Mouse (Mus musculus) midbrain, embryonic 13.5 days (tissue): ENCODE data around the gene Lgr4. TPM values are rescaled to one million over a fixed set of nuclear protein-coding genes. Genes with fewer than 3 reads are reported as not detected.
"Not testable (repeated sequence)": the region's sequence is repeated elsewhere in the genome, so short reads cannot be mapped to it uniquely, and the experiment has no call there.

Experiments
- ATAC-seq: fragments of 200-750 bp; cut with Nextera tagmentation; 2 replicates; pipeline ENCODE4 v1.8.0; 2017; ENCODE audit warnings: mild to moderate bottlenecking, moderate TSS enrichment, moderate library complexity
- H3K27ac ChIP-seq: fragments of 300-500 bp; sonication (generic); 2 replicates; pipeline ENCODE4 v1.5.1; 2015; ENCODE audit warnings: inconsistent platforms, mild to moderate bottlenecking, moderate library complexity
- H3K27me3 ChIP-seq: fragments of 300-500 bp; sonication (generic); 2 replicates; pipeline ENCODE4 v1.6.1; 2015; ENCODE audit warnings: mild to moderate bottlenecking, inconsistent platforms
- H3K36me3 ChIP-seq: fragments of 300-500 bp; sonication (generic); 2 replicates; pipeline ENCODE4 v1.6.1; 2015; ENCODE audit warnings: mild to moderate bottlenecking, inconsistent platforms
- H3K4me1 ChIP-seq: fragments of 300-500 bp; sonication (generic); replicated peaks from 2 replicates; pipeline ENCODE4 v1.6.1; 2015; ENCODE audit warnings: inconsistent platforms
- H3K4me2 ChIP-seq: fragments of 300-500 bp; sonication (generic); replicated peaks from 2 replicates; pipeline ENCODE4 v1.6.1; 2015; ENCODE audit warnings: moderate library complexity, mild to moderate bottlenecking, inconsistent platforms
- H3K4me3 ChIP-seq: fragments of 300-500 bp; sonication (generic); replicated peaks from 2 replicates; pipeline ENCODE4 v1.5.1; 2015; ENCODE audit warnings: mild to moderate bottlenecking, inconsistent platforms
- H3K9ac ChIP-seq: fragments of 300-500 bp; sonication (generic); replicated peaks from 2 replicates; pipeline ENCODE4 v1.6.1; 2015; ENCODE audit warnings: mild to moderate bottlenecking, inconsistent platforms
- H3K9me3 ChIP-seq: fragments of 300-500 bp; sonication (generic); 2 replicates; pipeline ENCODE4 v1.6.1; 2016; ENCODE audit warnings: mild to moderate bottlenecking, inconsistent platforms
- WGBS: fragments of 180-500 bp; shearing (Covaris S2); methylation state at CpG from one replicate; pipeline ENCODE4 v1.1.7; 2015; 5-methylcytosine and 5-hydroxymethylcytosine counted together
- polyA plus RNA-seq: library from polyadenylated mRNA; unstranded; fragments of >200 nt; fragmentation: Nextera tagmentation; extraction: Ambion mirVana; gene quantifications from 2 replicates; pipeline ENCODE4 v1.2.1, GENCODE M21; 2015

Lgr4 gene
- polyA plus RNA-seq: 7.9 and 8.3 TPM in 2 replicates

GRCm38 (mm10) chr2:109917496-109918413 is at the start of gene Lgr4:
Lgr4 (plus strand) TSS chr2:109917647.
- H3K9me3 ChIP-seq: no peaks in the 10 kb centered on the region
- under 1% methylated on average over 75 of the region's 111 CpGs for WGBS

GRCm38 (mm10) chr2:109879429-109879828 is 38.0 kb upstream of the Lgr4 start:
- not testable (repeated sequence) for H3K9ac ChIP-seq, ATAC-seq, H3K27ac ChIP-seq, H3K4me2 ChIP-seq, H3K9me3 ChIP-seq, H3K27me3 ChIP-seq, H3K4me3 ChIP-seq, H3K4me1 ChIP-seq, H3K36me3 ChIP-seq
- WGBS: 83% methylated on average over 4 of the region's 4 CpGs

More at GRCm38 (mm10) chr2:109917496-109918413, at the start of gene Lgr4:
- Histone ChIP-seq H3K27ac (peak within 1 kb of the TSS; percentile 96), H3K27me3 (no peaks in the 10 kb centered on the region), H3K9ac (peak within 1 kb of the TSS; percentile 92), H3K4me3 (peak within 1 kb of the TSS; percentile 86), H3K4me2 (peak within 1 kb of the TSS; percentile 88), H3K4me1 (peaks cover 39% of the 10 kb centered on the region), H3K36me3 (no peaks in the 10 kb centered on the region)
- peak; percentile 98 for ATAC-seq

GRCm38 (mm10) chr2:109881111-109881510 is 36.3 kb upstream of the Lgr4 start:
- 66% methylated on average over 2 of the region's 2 CpGs for WGBS
- no peaks in the 10 kb centered on the region for H3K4me1 ChIP-seq
- H3K36me3 ChIP-seq: no peaks in the 10 kb centered on the region
- no peak overlapping the region for H3K9ac ChIP-seq
- no peak for ATAC-seq
- H3K27ac ChIP-seq: no peak overlapping the region
- H3K9me3 ChIP-seq: no peaks in the 10 kb centered on the region
- H3K4me2 ChIP-seq: no peak overlapping the region
- H3K27me3 ChIP-seq: no peaks in the 10 kb centered on the region
- H3K4me3 ChIP-seq: no peak overlapping the region

- H3K9ac ChIP-seq: no peak overlapping the region
- no peaks in the 10 kb centered on the region for H3K27me3 ChIP-seq
- H3K36me3 ChIP-seq: no peaks in the 10 kb centered on the region
- WGBS: 61% methylated on average over 1 of the region's 1 CpGs
- no peak overlapping the region for H3K4me3 ChIP-seq
- no peaks in the 10 kb centered on the region for H3K9me3 ChIP-seq
- H3K4me1 ChIP-seq: no peaks in the 10 kb centered on the region
- no peak for ATAC-seq
- H3K27ac ChIP-seq: no peak overlapping the region
- H3K4me2 ChIP-seq: no peak overlapping the region
These were observed 35.8 kb upstream of the Lgr4 start for GRCm38 (mm10) chr2:109881625-109882024.

GRCm38 (mm10) chr2:109884106-109884505 is 33.3 kb upstream of the Lgr4 start:
- Histone ChIP-seq H3K4me1 (no peaks in the 10 kb centered on the region), H3K36me3 (no peaks in the 10 kb centered on the region), H3K9me3 (no peaks in the 10 kb centered on the region), H3K9ac (no peak overlapping the region), H3K27me3 (no peaks in the 10 kb centered on the region), H3K27ac (no peak overlapping the region), H3K4me2 (no peak overlapping the region), H3K4me3 (no peak overlapping the region)
- 82% methylated on average over 4 of the region's 4 CpGs for WGBS
- no peak for ATAC-seq

GRCm38 (mm10) chr2:109884507-109884906 is 32.9 kb upstream of the Lgr4 start:
- Histone ChIP-seq H3K9ac (no peak overlapping the region), H3K36me3 (no peaks in the 10 kb centered on the region), H3K4me2 (no peak overlapping the region), H3K4me3 (no peak overlapping the region), H3K9me3 (no peaks in the 10 kb centered on the region), H3K27ac (no peak overlapping the region), H3K27me3 (no peaks in the 10 kb centered on the region), H3K4me1 (no peaks in the 10 kb centered on the region)
- WGBS: 69% methylated on average over 4 of the region's 4 CpGs
- no peak for ATAC-seq

GRCm38 (mm10) chr2:109890068-109890467 is 27.4 kb upstream of the Lgr4 start:
- WGBS: 35% methylated on average over 4 of the region's 4 CpGs
- Histone ChIP-seq H3K27ac (peak overlapping the region; percentile 91; the same call in 1 of the 2 replicates), H3K4me1 (peaks cover 22% of the 10 kb centered on the region), H3K4me3 (peak overlapping the region; percentile 99), H3K4me2 (peak overlapping the region; percentile 79), H3K9me3 (0 out of 2 replicates have a peak, but pooled peaks cover 5% of the 10 kb centered on the region), H3K9ac (peak overlapping the region; percentile 93), H3K36me3 (peaks cover 8% of the 10 kb centered on the region), H3K27me3 (no peaks in the 10 kb centered on the region)
- no peak for ATAC-seq

GRCm38 (mm10) chr2:109890597-109890996 is 26.9 kb upstream of the Lgr4 start, which contains the start of gene Lin7c:
Lin7c (plus strand) TSS chr2:109890853.
- Histone ChIP-seq H3K4me3 (peak within 1 kb of the TSS; percentile 99), H3K27ac (peak within 1 kb of the TSS; percentile 91), H3K4me2 (peak within 1 kb of the TSS; percentile 79), H3K9ac (peak within 1 kb of the TSS; percentile 93), H3K27me3 (no peaks in the 10 kb centered on the region), H3K9me3 (0 out of 2 replicates have a peak, but pooled peaks cover 5% of the 10 kb centered on the region), H3K36me3 (peaks cover 14% of the 10 kb centered on the region), H3K4me1 (peaks cover 22% of the 10 kb centered on the region)
- ATAC-seq: peak; percentile 100
- under 1% methylated on average over 42 of the region's 42 CpGs for WGBS

GRCm38 (mm10) chr2:109891031-109891430 is 26.4 kb upstream of the Lgr4 start:
- no peaks in the 10 kb centered on the region for H3K27me3 ChIP-seq
- H3K9ac ChIP-seq: peak overlapping the region; percentile 93
- peaks cover 18% of the 10 kb centered on the region for H3K36me3 ChIP-seq
- ATAC-seq: peak; percentile 91
- H3K27ac ChIP-seq: peak overlapping the region; percentile 91
- H3K4me3 ChIP-seq: peak overlapping the region; percentile 99
- peaks cover 22% of the 10 kb centered on the region for H3K4me1 ChIP-seq
- under 1% methylated on average over 34 of the region's 34 CpGs for WGBS
- peak overlapping the region; percentile 79 for H3K4me2 ChIP-seq
- H3K9me3 ChIP-seq: 0 out of 2 replicates have a peak, but pooled peaks cover 5% of the 10 kb centered on the region

- 16% methylated on average over 4 of the region's 4 CpGs for WGBS
- H3K9me3 ChIP-seq: 0 out of 2 replicates have a peak, but pooled peaks cover 5% of the 10 kb centered on the region
- peak overlapping the region; percentile 99 for H3K4me3 ChIP-seq
- H3K4me2 ChIP-seq: peak overlapping the region; percentile 79
- H3K9ac ChIP-seq: peak overlapping the region; percentile 93
- peak overlapping the region; percentile 91 for H3K27ac ChIP-seq
- H3K4me1 ChIP-seq: peaks cover 22% of the 10 kb centered on the region
- no peaks in the 10 kb centered on the region for H3K27me3 ChIP-seq
- no peak for ATAC-seq
- H3K36me3 ChIP-seq: peaks cover 22% of the 10 kb centered on the region
These were observed 26.0 kb upstream of the Lgr4 start for GRCm38 (mm10) chr2:109891471-109891870.

GRCm38 (mm10) chr2:109896311-109896710 is 21.1 kb upstream of the Lgr4 start:
- Histone ChIP-seq H3K4me3 (no peak overlapping the region), H3K36me3 (peaks cover 53% of the 10 kb centered on the region), H3K4me1 (peaks cover 22% of the 10 kb centered on the region), H3K27me3 (no peaks in the 10 kb centered on the region), H3K4me2 (no peak overlapping the region), H3K27ac (no peak overlapping the region), H3K9ac (no peak overlapping the region), H3K9me3 (no peaks in the 10 kb centered on the region)
- no peak for ATAC-seq
- 77% methylated on average over 7 of the region's 7 CpGs for WGBS

GRCm38 (mm10) chr2:109902869-109903268 is 14.6 kb upstream of the Lgr4 start:
- WGBS: 83% methylated on average over 7 of the region's 7 CpGs
- Histone ChIP-seq H3K9ac (no peak overlapping the region), H3K4me2 (no peak overlapping the region), H3K4me3 (no peak overlapping the region), H3K36me3 (peaks cover 21% of the 10 kb centered on the region), H3K27me3 (no peaks in the 10 kb centered on the region), H3K9me3 (no peaks in the 10 kb centered on the region), H3K4me1 (no peaks in the 10 kb centered on the region), H3K27ac (no peak overlapping the region)
- ATAC-seq: no peak
